Mouse (Mus musculus) kidney, postnatal 4 days (tissue): ENCODE measurements around the gene Lyz2.
A peak's percentile ranks its signal among the peaks of the same experiment; 100 is the strongest.
"Not testable (repeated sequence)": the region's sequence is repeated elsewhere in the genome, so short reads cannot be mapped to it uniquely, and the experiment has no call there.

Source experiments
- DNase-seq, 2 experiments: peaks; one replicate each; pipeline ENCODE4 v3.0.0; 2021; ENCODE audit warnings: mixed read lengths in 2 of 2

Gene Lyz2

DNA sequence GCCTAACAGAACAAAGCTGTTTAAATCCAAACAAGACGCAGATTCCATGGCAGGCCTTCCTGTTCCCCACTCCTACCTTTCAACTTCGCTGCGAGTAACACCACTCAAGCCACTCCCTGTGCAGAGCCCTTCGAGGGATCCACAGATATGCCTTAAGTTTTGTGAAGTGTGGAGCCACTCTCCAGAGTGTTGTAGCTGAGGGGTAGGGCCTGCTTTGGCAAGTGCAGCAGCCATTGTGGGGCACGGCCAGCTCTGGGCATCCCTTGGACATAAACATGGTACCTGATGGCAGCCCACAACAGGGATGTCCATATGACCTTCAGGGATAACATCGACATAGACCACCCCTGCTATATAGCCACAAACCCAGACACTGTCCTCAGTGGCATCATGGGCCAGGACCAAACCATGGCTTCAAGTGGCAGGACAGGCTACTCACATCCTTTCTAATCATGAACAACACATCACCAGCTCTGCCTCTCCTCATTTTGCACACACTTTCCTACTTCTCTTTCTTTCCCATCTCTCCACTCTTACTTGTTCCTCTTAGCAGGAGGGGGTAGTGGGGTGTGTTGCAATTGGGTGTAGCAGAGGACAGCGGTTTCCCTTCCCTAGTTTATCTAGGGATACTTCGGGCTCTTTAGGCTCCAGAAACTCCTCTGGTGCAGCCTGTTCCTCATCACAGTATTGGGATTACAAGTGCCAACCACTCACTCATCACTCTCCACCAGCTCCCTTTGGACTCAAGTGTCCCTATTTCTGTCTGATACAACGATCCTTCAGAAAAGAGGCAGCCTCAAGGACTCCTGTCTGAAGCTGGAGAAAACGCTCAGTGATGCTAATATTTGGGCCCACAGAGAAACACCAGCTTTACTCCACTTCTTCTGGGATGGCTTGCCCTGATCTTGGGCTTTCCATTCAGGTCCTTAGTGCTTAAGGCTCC lies 2.7 kb upstream of the Lyz2 start:
- DNase-seq = no peak

DNA sequence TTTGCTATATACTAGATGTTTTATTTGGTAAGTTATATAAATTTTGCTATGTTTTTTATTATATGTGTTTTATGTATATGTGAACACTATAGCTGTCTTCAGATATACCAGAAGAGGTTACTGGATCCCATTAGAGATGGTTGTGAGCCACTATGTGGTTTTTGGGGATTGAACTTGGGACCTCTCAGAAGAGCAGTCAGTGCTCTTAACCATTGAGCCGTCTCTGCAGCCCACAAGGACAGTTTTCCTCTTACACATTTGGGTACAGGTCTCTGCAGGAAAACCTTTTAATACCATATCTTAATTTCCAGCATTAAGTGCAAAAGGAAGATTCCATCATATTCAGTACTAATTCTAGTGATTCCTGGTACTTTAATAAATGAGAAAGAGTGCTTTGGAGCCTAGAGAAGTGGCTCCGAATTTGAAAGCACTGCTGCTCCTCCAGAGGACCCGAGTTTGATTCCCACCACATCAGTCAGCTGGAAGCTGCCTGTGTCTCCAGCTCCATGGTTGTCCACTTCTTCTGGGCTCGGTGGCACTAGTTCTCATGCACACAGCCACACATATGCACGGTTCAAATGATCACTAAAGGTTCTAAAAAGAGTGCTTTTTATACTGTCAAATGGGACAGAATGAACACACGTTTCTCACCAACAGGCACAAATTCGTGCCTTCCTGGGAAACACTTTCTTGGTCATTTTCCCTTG lies 1.9 kb upstream of the Lyz2 start:
- no peak for DNase-seq

DNA sequence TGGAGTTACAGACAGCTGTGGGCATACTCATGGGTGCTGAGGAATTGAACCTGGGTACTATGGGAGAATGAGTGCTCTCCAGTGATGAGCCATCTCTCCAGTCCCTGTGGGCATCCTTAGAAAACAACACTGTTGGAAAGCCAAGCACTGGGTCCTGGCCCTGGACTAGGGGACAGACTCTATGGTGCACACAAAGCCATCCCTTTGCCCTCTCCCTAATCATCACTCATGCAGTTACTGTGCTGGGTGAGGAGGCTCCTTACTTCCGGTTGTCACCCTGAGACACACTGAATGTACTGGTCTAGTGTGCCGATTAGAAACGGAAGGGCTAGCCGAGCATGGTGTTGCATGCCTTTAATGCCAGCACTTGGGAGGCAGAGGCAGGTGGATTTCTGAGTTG lies 1.1 kb upstream of the Lyz2 start:
- DNase-seq = not testable (repeated sequence)

DNA sequence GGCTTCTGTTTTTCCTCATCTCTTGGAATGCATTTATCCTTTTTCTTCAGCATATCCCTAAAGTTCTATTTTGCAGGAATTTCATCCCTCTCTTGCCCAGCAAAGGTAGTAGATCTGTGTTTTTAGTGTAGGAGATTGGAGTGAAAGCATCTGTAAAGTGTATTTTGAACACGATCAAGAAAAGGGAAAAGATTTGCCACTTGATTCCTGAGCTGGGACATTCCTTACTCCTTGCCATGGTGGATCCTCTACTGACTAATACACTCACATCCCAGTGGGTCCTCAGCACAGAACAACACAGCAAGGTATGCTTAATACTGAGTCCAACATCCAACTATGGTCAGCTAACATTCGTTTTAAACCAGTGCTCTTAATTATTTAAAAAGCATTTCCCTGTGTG lies 430 bp upstream of the Lyz2 start:
- no peak for DNase-seq

DNA sequence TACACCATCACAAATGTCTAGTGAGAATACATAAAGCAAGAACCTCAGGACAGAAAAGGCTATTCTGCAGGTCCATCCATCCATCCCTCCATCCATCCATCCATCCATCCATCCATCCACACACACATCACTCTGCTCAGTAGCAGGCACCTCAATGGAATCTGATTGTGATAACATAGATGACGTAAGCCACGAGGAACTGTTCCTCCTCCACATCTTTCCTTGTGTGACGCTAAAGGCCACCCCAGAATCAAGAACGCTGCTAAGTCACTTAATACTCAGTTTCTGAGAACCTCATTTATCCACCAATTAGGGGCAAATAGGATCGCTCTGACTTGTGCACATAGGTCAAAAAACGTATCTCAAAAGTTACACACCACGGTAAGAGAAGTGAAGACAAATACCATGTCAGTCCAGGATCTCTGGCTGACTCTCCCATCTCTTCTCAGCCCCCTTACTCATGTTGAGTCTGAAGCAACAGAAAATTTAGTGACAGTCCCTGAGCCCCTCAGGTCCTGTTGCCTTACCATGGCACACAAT lies 670 bp downstream of the Lyz2 start:
- no peak for DNase-seq

DNA sequence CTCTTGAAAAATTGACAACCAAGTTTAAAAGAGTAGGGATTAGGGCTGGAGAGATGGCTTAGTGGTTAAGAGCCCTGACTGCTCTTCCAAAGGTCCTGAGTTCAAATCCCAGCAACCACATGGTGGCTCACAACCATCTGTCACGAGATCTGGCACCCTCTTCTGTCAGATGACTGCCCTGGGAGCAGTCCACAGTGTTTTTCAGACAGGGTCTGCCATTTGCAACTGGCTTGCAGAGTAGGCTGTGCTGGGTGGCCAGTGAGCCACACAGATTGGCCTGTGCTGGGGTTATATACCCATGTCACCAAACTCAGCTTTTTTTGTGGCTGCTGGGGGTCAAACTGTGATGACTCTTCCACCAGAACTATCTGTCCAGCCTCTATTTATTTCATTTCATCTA lies 2.1 kb downstream of the Lyz2 start:
- peak in 1 of 2 experiments; percentile 15 for DNase-seq

DNA sequence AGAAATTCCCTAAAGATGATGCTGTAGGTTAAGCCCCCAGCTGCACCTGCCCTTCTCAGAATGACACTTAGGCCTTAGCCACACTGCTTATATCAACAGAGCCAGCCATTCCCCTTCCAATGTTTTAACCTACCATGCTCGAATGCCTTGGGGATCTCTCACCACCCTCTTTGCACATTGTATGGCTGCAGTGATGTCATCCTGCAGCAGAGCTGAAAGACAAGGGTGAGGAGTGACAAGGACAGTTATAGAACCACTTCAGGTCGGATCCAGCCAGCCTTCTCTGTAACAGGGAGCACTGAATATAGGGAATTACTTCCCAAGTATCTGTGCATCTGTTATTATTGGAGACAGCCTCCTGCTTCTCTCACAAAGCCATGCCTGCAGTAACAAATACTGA lies 3.6 kb downstream of the Lyz2 start:
- not testable (repeated sequence) for DNase-seq

DNA sequence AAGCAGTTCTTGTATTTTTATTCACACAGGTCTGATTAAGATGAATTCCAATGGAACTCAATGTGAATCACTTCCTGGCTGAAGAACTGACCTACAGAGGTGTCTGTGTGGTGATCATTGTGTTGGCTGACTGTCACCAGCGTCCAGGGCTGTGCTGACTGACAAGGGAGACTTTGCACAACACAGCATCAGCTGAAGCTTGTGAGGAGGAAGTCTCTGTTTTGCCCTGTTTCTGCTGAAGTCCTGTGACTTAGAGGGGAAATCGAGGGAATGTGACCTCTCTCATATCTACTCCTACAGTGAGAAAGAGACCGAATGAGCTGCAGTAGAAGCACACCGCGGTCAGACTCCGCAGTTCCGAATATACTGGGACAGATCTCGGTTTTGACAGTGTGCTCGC lies 4.3 kb downstream of the Lyz2 start:
- peak in 1 of 2 experiments; percentile 9 for DNase-seq

DNA sequence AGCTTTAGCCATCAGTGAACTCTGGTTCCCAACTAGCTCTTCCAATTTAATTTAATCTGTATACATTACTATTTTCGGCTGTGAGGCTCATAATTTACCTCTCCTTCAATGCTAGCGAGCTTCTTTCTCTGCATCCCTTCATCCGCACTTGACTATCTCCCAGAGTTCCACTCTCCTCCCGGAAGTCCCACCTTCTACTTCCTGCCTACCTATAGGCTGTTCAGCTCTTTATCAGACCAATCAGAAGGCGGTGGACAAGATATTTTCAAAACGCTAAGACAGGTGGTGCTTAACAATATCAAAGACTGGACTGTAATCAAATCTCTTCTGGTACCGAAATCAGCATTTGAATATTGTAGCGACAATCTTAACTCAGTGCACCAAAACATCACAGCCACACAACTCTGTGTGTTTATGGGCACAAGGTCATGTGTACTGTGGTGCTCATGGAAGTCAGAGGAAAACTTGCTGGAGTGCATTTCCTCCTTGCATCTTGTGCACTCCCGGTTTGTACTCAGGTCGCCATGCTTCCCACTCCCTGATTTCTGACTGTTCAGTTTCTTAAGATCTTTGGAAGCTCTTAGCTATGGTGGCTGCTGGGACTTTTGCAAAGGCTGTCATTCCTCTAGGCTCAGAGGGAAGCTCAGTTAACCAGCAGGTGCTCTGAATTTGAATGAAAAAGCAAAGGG lies 6.3 kb downstream of the Lyz2 start:
- no peak for DNase-seq

DNA sequence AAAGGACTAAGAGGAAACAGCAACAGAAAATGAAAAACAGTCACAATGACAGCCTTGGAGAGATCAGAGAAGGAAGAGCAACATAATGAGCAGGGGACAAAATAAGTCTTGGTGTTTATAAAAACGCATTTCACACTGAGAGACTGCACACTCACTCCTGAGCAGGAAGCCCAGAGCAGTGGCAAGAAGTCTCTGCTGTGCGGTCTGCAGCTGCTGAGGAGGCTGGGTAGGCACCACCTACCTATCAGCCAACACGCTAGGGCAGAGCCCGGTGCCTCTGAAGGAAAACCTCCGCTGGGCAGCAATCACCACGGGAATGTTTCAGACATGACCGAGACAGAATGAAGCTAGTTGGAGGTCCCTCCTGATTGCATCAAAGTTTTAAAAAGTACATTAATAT lies 7.5 kb downstream of the Lyz2 start:
- DNase-seq = not testable (repeated sequence)

DNA sequence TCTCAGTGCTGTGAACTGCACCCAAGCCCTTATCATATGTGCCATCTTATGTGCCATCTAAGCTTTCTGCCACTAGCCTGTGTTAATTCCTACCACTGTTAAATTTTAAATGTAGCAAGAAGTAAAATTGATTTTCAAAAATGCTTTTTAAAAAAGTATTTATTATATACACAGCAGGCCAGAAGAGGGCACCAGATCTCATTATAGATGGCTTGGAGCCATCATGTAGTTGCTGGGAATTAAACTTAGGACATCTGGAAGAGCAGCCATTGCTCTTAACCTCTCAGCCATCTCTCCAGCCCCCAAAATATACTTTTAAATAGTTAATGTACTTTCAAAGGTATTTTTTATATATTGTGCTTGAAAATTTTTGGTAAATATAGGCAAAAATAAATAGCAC lies 10.1 kb downstream of the Lyz2 start:
- peak; percentile 4 to 10 for DNase-seq

DNA sequence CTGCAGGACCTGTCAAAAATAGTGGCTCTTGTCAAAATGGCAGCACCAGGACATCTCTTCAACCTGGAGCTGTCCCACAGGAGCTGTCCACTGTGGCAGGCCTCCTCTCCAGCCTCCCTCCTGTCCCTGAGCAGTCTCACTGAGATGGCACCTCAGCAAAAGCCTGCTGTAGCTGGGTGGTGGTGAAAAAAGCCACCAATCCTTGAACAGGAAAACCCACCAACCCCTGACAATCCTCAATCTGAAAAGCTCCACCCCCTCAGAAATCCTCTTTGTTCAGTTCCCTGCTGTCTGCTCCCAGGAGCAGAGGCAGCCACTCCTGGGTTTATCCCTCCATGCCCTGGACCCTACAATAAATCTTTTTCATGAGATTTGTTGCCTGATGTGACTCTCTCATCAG lies 22.3 kb downstream of the Lyz2 start:
- no peak for DNase-seq

DNA sequence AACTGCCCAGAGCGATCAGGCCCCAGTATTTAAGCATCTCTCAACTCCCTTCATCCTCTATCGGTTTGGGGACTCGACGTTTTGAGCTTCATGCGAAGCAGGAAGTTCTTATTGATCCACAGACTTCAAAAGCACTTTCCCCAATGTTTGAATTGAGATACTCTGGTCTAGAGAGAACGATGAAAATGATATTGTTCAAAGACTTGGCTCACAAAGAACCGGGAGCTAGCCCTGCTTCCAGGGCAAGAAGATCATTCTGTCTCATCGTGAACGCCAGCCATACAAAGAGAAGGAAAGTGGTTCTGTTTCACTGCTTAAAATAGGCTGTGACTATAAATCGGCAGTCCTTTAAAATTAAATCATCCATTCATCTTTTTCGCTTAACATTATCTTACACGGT lies 43.5 kb downstream of the Lyz2 start, which contains the start of gene 9530003J23Rik:
Gene 9530003J23Rik, minus strand, starts transcription at position 101 of the 400 bp plus-strand sequence.
- no peak for DNase-seq

DNA sequence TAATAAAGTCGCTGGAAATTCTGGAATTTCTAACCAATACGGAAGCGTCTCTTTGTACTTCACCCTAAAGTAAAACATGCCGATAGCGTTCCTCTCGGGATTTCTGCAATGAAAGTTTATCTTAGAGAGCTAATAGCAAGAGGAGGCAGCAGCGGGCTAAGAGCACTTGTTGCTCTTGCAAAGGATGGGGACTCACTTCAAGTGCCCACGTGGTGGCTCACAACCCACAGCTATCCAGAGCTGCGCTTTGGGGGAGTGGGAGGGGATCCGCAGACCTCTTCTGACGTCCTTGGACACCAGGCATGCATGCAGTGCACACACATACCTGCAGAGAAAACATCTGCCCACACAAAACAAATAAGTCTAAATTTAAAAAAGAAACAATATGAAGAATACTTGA lies 46.3 kb downstream of the Lyz2 start:
- no peak for DNase-seq

DNA sequence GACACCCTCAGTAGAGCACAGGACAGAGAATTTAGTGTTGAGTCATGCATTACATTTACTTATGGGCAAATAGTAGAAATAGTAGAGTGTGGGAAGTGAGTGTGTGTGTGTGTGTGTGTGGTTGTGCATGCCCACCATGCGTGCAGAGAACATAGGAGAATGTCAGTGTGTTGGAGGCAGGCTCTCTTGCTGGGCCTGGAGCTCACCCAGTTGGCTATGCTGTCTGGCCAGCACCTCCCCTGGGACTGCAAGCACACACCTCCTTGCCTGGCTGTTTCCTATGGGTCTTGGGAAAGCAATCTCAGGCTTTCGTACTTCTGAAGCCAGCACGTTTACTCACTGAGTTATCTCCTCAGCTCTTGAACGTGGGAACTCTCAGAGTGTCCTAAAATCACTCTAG lies 47.3 kb downstream of the Lyz2 start:
- peak in 1 of 2 experiments; percentile 27 for DNase-seq

DNA sequence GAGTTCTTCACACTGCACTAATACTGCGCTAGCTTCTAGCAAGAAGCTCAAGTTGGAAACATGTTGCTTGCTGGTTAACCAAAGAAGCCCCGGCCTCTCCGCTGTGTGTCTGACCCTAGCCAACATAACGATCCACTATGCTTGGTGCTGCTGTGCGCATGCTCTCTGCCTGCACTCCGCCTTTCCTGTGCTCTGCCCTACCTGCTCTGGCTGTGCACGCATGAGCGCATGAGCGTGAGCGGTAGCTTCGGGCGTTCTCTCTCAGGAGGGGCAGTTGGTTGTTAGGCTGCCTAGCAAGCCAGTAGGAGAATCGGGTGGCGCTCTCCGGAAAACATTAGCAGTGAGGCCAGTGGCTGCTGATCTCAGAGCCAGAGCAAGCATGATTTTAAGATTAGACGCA lies 52.3 kb downstream of the Lyz2 start:
- DNase-seq = peak; percentile 69 to 83
